Mouse (Mus musculus): ENCODE data around the gene Nrtn. TPM values are rescaled to one million over a fixed set of nuclear protein-coding genes. Genes with fewer than 3 reads are reported as not detected.

Nrtn gene
- polyA plus RNA-seq, 1 experiment from 2014 or later: 12.1 TPM

GRCm38 (mm10) chr17:56706515-56706914 is 50.8 kb downstream of the Nrtn start:
- WGBS: 88% methylated on average over 1 of the region's 1 CpGs
- peaks cover 96% of the 10 kb centered on the region for H3K36me3 ChIP-seq (ENCODE audit: insufficient read depth)
- no peak for TF ChIP-seq CTCF (IDR thresholded peaks at IDR 0.05; ENCODE audit: low read depth)
- no peaks in the 10 kb centered on the region for H3K27me3 ChIP-seq (ENCODE audit: insufficient read depth, low read length)
- no peaks in the 10 kb centered on the region for H3K9me3 ChIP-seq (ENCODE audit: low read depth, low read length)
- H3K4me3 ChIP-seq (ENCODE audit: low read depth, low read length): no peak overlapping the region
- no peaks in the 10 kb centered on the region for H3K4me1 ChIP-seq (ENCODE audit: insufficient read depth)
- DNase-seq (no peak), ATAC-seq (ENCODE audit: insufficient read depth) (no peak)
- no peak overlapping the region for H3K27ac ChIP-seq (ENCODE audit: low read depth)
- H3K9ac ChIP-seq: no peak overlapping the region
- H3K4me2 ChIP-seq: no peak overlapping the region

GRCm38 (mm10) chr17:56703038-56703437 is 54.3 kb downstream of the Nrtn start:
- Histone ChIP-seq H3K36me3 (ENCODE audit: insufficient read depth) (peaks cover 95% of the 10 kb centered on the region), H3K9ac (no peak overlapping the region), H3K27ac (ENCODE audit: low read depth) (no peak overlapping the region), H3K4me1 (ENCODE audit: insufficient read depth) (no peaks in the 10 kb centered on the region), H3K9me3 (ENCODE audit: low read depth, low read length) (no peaks in the 10 kb centered on the region), H3K4me3 (ENCODE audit: low read depth, low read length) (no peak overlapping the region), H3K27me3 (ENCODE audit: insufficient read depth, low read length) (no peaks in the 10 kb centered on the region), H3K4me2 (no peak overlapping the region)
- ATAC-seq (ENCODE audit: insufficient read depth): no peak
- DNase-seq: no peak
- no peak for TF ChIP-seq CTCF (IDR thresholded peaks at IDR 0.05; ENCODE audit: low read depth)
- WGBS: 75% methylated on average over 4 of the region's 4 CpGs

Other genes with a start within 250 kb of the Nrtn start
- gene Znrf4, start 245.1 kb downstream of the Nrtn start, polyA plus RNA-seq (2014; fragmentation: Nextera tagmentation; extraction: Ambion mirVana): not detected in 2 replicates
- gene Gm20219, start 203.1 kb downstream of the Nrtn start, polyA plus RNA-seq (2014; fragmentation: Nextera tagmentation; extraction: Ambion mirVana): 1.4 and 1.6 TPM in 2 replicates
- 63.1 and 69.4 TPM in 2 replicates for gene Safb2, start 172.9 kb downstream of the Nrtn start, polyA plus RNA-seq (2014; fragmentation: Nextera tagmentation; extraction: Ambion mirVana)
- 83.1 and 87.9 TPM in 2 replicates for gene Safb, start 172.7 kb downstream of the Nrtn start, polyA plus RNA-seq (2014; fragmentation: Nextera tagmentation; extraction: Ambion mirVana)
- 198 and 201 TPM in 2 replicates for gene 2410015M20Rik, start 147.8 kb downstream of the Nrtn start, polyA plus RNA-seq (2014; fragmentation: Nextera tagmentation; extraction: Ambion mirVana)
- 2,014 and 2,172 TPM in 2 replicates for gene Rpl36, start 144.1 kb downstream of the Nrtn start, polyA plus RNA-seq (2014; fragmentation: Nextera tagmentation; extraction: Ambion mirVana)
- gene Lonp1, start 130.6 kb downstream of the Nrtn start, polyA plus RNA-seq (2014; fragmentation: Nextera tagmentation; extraction: Ambion mirVana): 55.1 and 63.1 TPM in 2 replicates
- gene Catsperd, start 129.4 kb downstream of the Nrtn start, polyA plus RNA-seq (2014; fragmentation: Nextera tagmentation; extraction: Ambion mirVana): 0.57 and 0.76 TPM in 2 replicates
- gene Ranbp3, start 84.2 kb downstream of the Nrtn start, polyA plus RNA-seq (2014; fragmentation: Nextera tagmentation; extraction: Ambion mirVana): 93.8 and 105 TPM in 2 replicates
- 449 and 463 TPM in 2 replicates for gene Ndufa11, start 39.8 kb downstream of the Nrtn start, polyA plus RNA-seq (2014; fragmentation: Nextera tagmentation; extraction: Ambion mirVana)
- 18.5 and 19.6 TPM in 2 replicates for gene Vmac, start 39.5 kb downstream of the Nrtn start, polyA plus RNA-seq (2014; fragmentation: Nextera tagmentation; extraction: Ambion mirVana)
- 40.5 and 42.3 TPM in 2 replicates for gene Dus3l, start 7.2 kb upstream of the Nrtn start, polyA plus RNA-seq (2014; fragmentation: Nextera tagmentation; extraction: Ambion mirVana)
- gene Prr22, start 12.7 kb upstream of the Nrtn start, polyA plus RNA-seq (2014; fragmentation: Nextera tagmentation; extraction: Ambion mirVana): 1.2 and 1.4 TPM in 2 replicates
- gene Rfx2, start 73.5 kb upstream of the Nrtn start, polyA plus RNA-seq (2014; fragmentation: Nextera tagmentation; extraction: Ambion mirVana): 4.3 and 4.8 TPM in 2 replicates
- not detected in 2 replicates for gene Acsbg2, start 116.9 kb upstream of the Nrtn start, polyA plus RNA-seq (2014; fragmentation: Nextera tagmentation; extraction: Ambion mirVana)
- gene 1700061G19Rik, start 117.9 kb upstream of the Nrtn start, polyA plus RNA-seq (2014; fragmentation: Nextera tagmentation; extraction: Ambion mirVana): 0.34 and 0.45 TPM in 2 replicates
- 31.4 and 39.3 TPM in 2 replicates for gene Mllt1, start 177.9 kb upstream of the Nrtn start, polyA plus RNA-seq (2014; fragmentation: Nextera tagmentation; extraction: Ambion mirVana)
- gene Acer1, start 224.6 kb upstream of the Nrtn start, polyA plus RNA-seq (2014; fragmentation: Nextera tagmentation; extraction: Ambion mirVana): not detected in 2 replicates
- 146 and 158 TPM in 2 replicates for gene Clpp, start 232.8 kb upstream of the Nrtn start, polyA plus RNA-seq (2014; fragmentation: Nextera tagmentation; extraction: Ambion mirVana)
- gene Alkbh7, start 239.8 kb upstream of the Nrtn start, polyA plus RNA-seq (2014; fragmentation: Nextera tagmentation; extraction: Ambion mirVana): 39.0 and 39.8 TPM in 2 replicates
- 0.46 and 1.0 TPM in 2 replicates for gene Pspn, start 242.5 kb upstream of the Nrtn start, polyA plus RNA-seq (2014; fragmentation: Nextera tagmentation; extraction: Ambion mirVana)